Mouse (Mus musculus): ENCODE results near the gene Slc7a9. TPM values are rescaled to one million over a fixed set of nuclear protein-coding genes. Genes with fewer than 3 reads are reported as not detected.

The Slc7a9 gene
- total and polyA plus RNA-seq, 3 experiments, result not detected

Other genes starting within 250 kb of the Slc7a9 start
- gene Lrp3, start 233.3 kb upstream of the Slc7a9 start, total RNA-seq (2021), result 10 to 100 TPM; 14.9 to 22.7 TPM
- 38.8 and 42.9 TPM in 2 replicates for gene Lrp3, start 233.3 kb upstream of the Slc7a9 start, polyA plus RNA-seq (2012; rRNA removed)
- 10 to 100 TPM; 16.9 to 17.2 TPM for gene Gpatch1, start 130.4 kb upstream of the Slc7a9 start, total RNA-seq (2021)
- gene Gpatch1, start 130.4 kb upstream of the Slc7a9 start, polyA plus RNA-seq (2012; rRNA removed), result 1.8 and 2.9 TPM in 2 replicates
- gene Rhpn2, start 114.6 kb upstream of the Slc7a9 start, total RNA-seq (2021), result 1 to 10 TPM; 1.6 to 4.6 TPM
- 0.51 and 1.3 TPM in 2 replicates for gene Rhpn2, start 114.6 kb upstream of the Slc7a9 start, polyA plus RNA-seq (2012; rRNA removed)
- 1 to 10 TPM; 8.4 to 8.7 TPM for gene Faap24, start 52.0 kb upstream of the Slc7a9 start, total RNA-seq (2021)
- gene Faap24, start 52.0 kb upstream of the Slc7a9 start, polyA plus RNA-seq (2012; rRNA removed), result 3.4 and 4.3 TPM in 2 replicates
- 10 to 100 TPM; 11.6 to 19.8 TPM for gene Cep89, start 51.8 kb upstream of the Slc7a9 start, total RNA-seq (2021)
- gene Cep89, start 51.8 kb upstream of the Slc7a9 start, polyA plus RNA-seq (2012; rRNA removed), result 15.4 and 16.1 TPM in 2 replicates
- gene Tdrd12, start 88.9 kb downstream of the Slc7a9 start, total RNA-seq (2021), result under 1 TPM in 1 of 2 experiments, not detected in 1; 0.23 TPM
- gene Tdrd12, start 88.9 kb downstream of the Slc7a9 start, polyA plus RNA-seq (2012; rRNA removed), result not detected in 2 replicates
- gene Nudt19, start 107.5 kb downstream of the Slc7a9 start, total RNA-seq (2021), result 10 to 100 TPM; 53.1 to 53.5 TPM
- gene Nudt19, start 107.5 kb downstream of the Slc7a9 start, polyA plus RNA-seq (2012; rRNA removed), result 112 and 122 TPM in 2 replicates
- gene Rgs9bp, start 136.8 kb downstream of the Slc7a9 start, total RNA-seq (2021), result under 1 TPM; 0.17 to 0.21 TPM
- 0.04 and 0.07 TPM in 2 replicates for gene Rgs9bp, start 136.8 kb downstream of the Slc7a9 start, polyA plus RNA-seq (2012; rRNA removed)
- 10 to 100 TPM; 27.7 to 30.4 TPM for gene Ankrd27, start 137.4 kb downstream of the Slc7a9 start, total RNA-seq (2021)
- 14.5 and 19.9 TPM in 2 replicates for gene Ankrd27, start 137.4 kb downstream of the Slc7a9 start, polyA plus RNA-seq (2012; rRNA removed)
- gene Pdcd5, start 198.7 kb downstream of the Slc7a9 start, total RNA-seq (2021), result 10 to 100 TPM; 87.1 to 88.8 TPM
- gene Pdcd5, start 198.7 kb downstream of the Slc7a9 start, polyA plus RNA-seq (2012; rRNA removed), result 21.2 and 21.3 TPM in 2 replicates

Measured in adrenal gland, adult 2 months (tissue).